Mouse (Mus musculus) intestine, postnatal 0 days (tissue): Measurements from ENCODE around the gene Aurka. TPM values are rescaled to one million over a fixed set of nuclear protein-coding genes. Genes with fewer than 3 reads are reported as not detected.
A peak's percentile ranks its signal among the peaks of the same experiment; 100 is the strongest.

Experiments used
- ATAC-seq: fragments of 200-750 bp; cut with Nextera tagmentation; 2 replicates; pipeline ENCODE4 v1.8.0; 2017; ENCODE audit warnings: mild to moderate bottlenecking, moderate TSS enrichment, moderate library complexity
- H3K27ac ChIP-seq: fragments of 300-500 bp; sonication (generic); 2 replicates; pipeline ENCODE4 v1.5.1; 2014; ENCODE audit warnings: mild to moderate bottlenecking, low read depth, low read length, moderate library complexity
- H3K27me3 ChIP-seq: fragments of 300-500 bp; sonication (generic); replicated peaks from 2 replicates; pipeline ENCODE4 v1.6.1; 2014; ENCODE audit warnings: low read length, mixed read lengths; ENCODE audit not compliant: control insufficient read depth, insufficient read depth
- H3K36me3 ChIP-seq: fragments of 300-500 bp; sonication (generic); 2 replicates; pipeline ENCODE4 v1.6.1; 2014; ENCODE audit warnings: mild to moderate bottlenecking, moderate library complexity; ENCODE audit not compliant: control insufficient read depth, insufficient read depth
- H3K4me1 ChIP-seq: fragments of 300-500 bp; sonication (generic); replicated peaks from 2 replicates; pipeline ENCODE4 v1.6.1; 2014; ENCODE audit warnings: antibody characterized with exemption, low read length, mixed read lengths; ENCODE audit not compliant: control insufficient read depth, insufficient read depth
- H3K4me2 ChIP-seq: fragments of 300-500 bp; sonication (generic); replicated peaks from 2 replicates; pipeline ENCODE4 v1.6.1; 2014; ENCODE audit warnings: low read depth, mild to moderate bottlenecking, moderate library complexity
- H3K4me3 ChIP-seq: fragments of 300-500 bp; sonication (generic); 2 replicates; pipeline ENCODE4 v1.5.1; 2014; ENCODE audit warnings: low read depth, low read length
- H3K9ac ChIP-seq: fragments of 300-500 bp; sonication (generic); 2 replicates; pipeline ENCODE4 v1.6.1; 2014; ENCODE audit warnings: mild to moderate bottlenecking, low read depth, low read length
- H3K9me3 ChIP-seq: fragments of 300-500 bp; sonication (generic); 2 replicates; pipeline ENCODE4 v1.6.1; 2016; ENCODE audit warnings: mixed run types; ENCODE audit not compliant: control insufficient read depth
- CTCF ChIP-seq: sonication (generic); IDR thresholded peaks from 2 replicates; pipeline ENCODE4 v1.5.1; 2016; ENCODE audit warnings: low read depth, mild to moderate bottlenecking, control low read depth, antibody characterized with exemption, moderate library complexity
- WGBS: fragments of 180-500 bp; shearing (Covaris S2); extraction: QIAGEN DNeasy Blood & Tissue Kit; methylation state at CpG from one replicate; pipeline ENCODE4 v1.1.7; 2014; 5-methylcytosine and 5-hydroxymethylcytosine counted together
- polyA plus RNA-seq: library from polyadenylated mRNA; unstranded; fragments of >200 nt; fragmentation: Nextera tagmentation; extraction: Ambion mirVana; gene quantifications from 2 replicates; pipeline ENCODE4 v1.2.1, GENCODE M21; 2015

Gene Aurka
- 17.9 and 23.1 TPM in 2 replicates for polyA plus RNA-seq

- Histone ChIP-seq H3K4me1 (no peaks in the 10 kb centered on the region), H3K4me2 (peak within 1 kb of the TSS; percentile 84), H3K9me3 (no peaks in the 10 kb centered on the region), H3K27ac (peak within 1 kb of the TSS; percentile 75), H3K4me3 (peak within 1 kb of the TSS; percentile 95), H3K9ac (peak within 1 kb of the TSS; percentile 87), H3K36me3 (peaks cover 45% of the 10 kb centered on the region), H3K27me3 (no peaks in the 10 kb centered on the region)
- under 1% methylated on average over 66 of the region's 66 CpGs for WGBS
- TF ChIP-seq CTCF, result no peak
- peak; percentile 99 for ATAC-seq
Observed at GRCm38 (mm10) chr2:172370411-172371223, at the start of gene Aurka, which contains the start of gene Cstf1. TSS of gene Aurka (minus strand) at chr2:172370535. TSS of gene Cstf1 (plus strand) at chr2:172370681.

GRCm38 (mm10) chr2:172418208-172418607, 47.9 kb upstream of the Aurka start:
- H3K4me3 ChIP-seq, result no peak overlapping the region
- ATAC-seq, result no peak
- H3K27ac ChIP-seq, result no peak overlapping the region
- TF ChIP-seq CTCF, result no peak
- no peaks in the 10 kb centered on the region for H3K4me1 ChIP-seq
- 84% methylated on average over 5 of the region's 5 CpGs for WGBS
- H3K36me3 ChIP-seq, result no peaks in the 10 kb centered on the region
- no peak overlapping the region for H3K9ac ChIP-seq
- no peaks in the 10 kb centered on the region for H3K27me3 ChIP-seq
- H3K4me2 ChIP-seq, result no peak overlapping the region
- H3K9me3 ChIP-seq, result no peaks in the 10 kb centered on the region

GRCm38 (mm10) chr2:172416876-172417275, 46.5 kb upstream of the Aurka start:
- no peak for ATAC-seq
- 85% methylated on average over 5 of the region's 5 CpGs for WGBS
- Histone ChIP-seq H3K9me3 (no peaks in the 10 kb centered on the region), H3K4me3 (no peak overlapping the region), H3K36me3 (no peaks in the 10 kb centered on the region), H3K4me1 (no peaks in the 10 kb centered on the region), H3K9ac (no peak overlapping the region), H3K27me3 (no peaks in the 10 kb centered on the region), H3K27ac (no peak overlapping the region), H3K4me2 (no peak overlapping the region)
- no peak for TF ChIP-seq CTCF

- Histone ChIP-seq H3K36me3 (no peaks in the 10 kb centered on the region), H3K27ac (no peak overlapping the region), H3K9me3 (no peaks in the 10 kb centered on the region), H3K27me3 (no peaks in the 10 kb centered on the region), H3K4me1 (no peaks in the 10 kb centered on the region), H3K4me2 (no peak overlapping the region), H3K4me3 (no peak overlapping the region), H3K9ac (no peak overlapping the region)
- ATAC-seq, result no peak
- 56% methylated on average over 12 of the region's 12 CpGs for WGBS
- no peak for TF ChIP-seq CTCF
Observed at GRCm38 (mm10) chr2:172416218-172416617, 45.9 kb upstream of the Aurka start.

GRCm38 (mm10) chr2:172413894-172414293, 43.6 kb upstream of the Aurka start:
- Histone ChIP-seq H3K36me3 (no peaks in the 10 kb centered on the region), H3K27ac (no peak overlapping the region), H3K4me2 (no peak overlapping the region), H3K9ac (no peak overlapping the region), H3K9me3 (no peaks in the 10 kb centered on the region), H3K4me3 (no peak overlapping the region), H3K4me1 (no peaks in the 10 kb centered on the region), H3K27me3 (no peaks in the 10 kb centered on the region)
- ATAC-seq, result no peak
- 40% methylated on average over 5 of the region's 5 CpGs for WGBS
- TF ChIP-seq CTCF, result no peak

GRCm38 (mm10) chr2:172413273-172413672, 42.9 kb upstream of the Aurka start:
- no peak for TF ChIP-seq CTCF
- 20% methylated on average over 4 of the region's 4 CpGs for WGBS
- H3K4me2 ChIP-seq, result no peak overlapping the region

More at GRCm38 (mm10) chr2:172413273-172413672, 42.9 kb upstream of the Aurka start:
- Histone ChIP-seq H3K27me3 (no peaks in the 10 kb centered on the region), H3K4me3 (no peak overlapping the region), H3K9me3 (no peaks in the 10 kb centered on the region), H3K4me1 (no peaks in the 10 kb centered on the region), H3K27ac (no peak overlapping the region), H3K9ac (no peak overlapping the region), H3K36me3 (no peaks in the 10 kb centered on the region)
- no peak for ATAC-seq
